Mouse (Mus musculus) liver, embryonic 16.5 days (tissue): Measurements from ENCODE around the gene Glp1r. TPM values are rescaled to one million over a fixed set of nuclear protein-coding genes. Genes with fewer than 3 reads are reported as not detected.

Experiments
- ATAC-seq: fragments of 200-750 bp; cut with Nextera tagmentation; 2 replicates; pipeline ENCODE4 v1.8.0; 2017; ENCODE audit warnings: low read depth, mild to moderate bottlenecking, moderate number of reproducible peaks, moderate library complexity
- H3K27ac ChIP-seq: fragments of 300-500 bp; sonication (generic); 2 replicates; pipeline ENCODE4 v1.5.1; 2014; ENCODE audit warnings: mild to moderate bottlenecking, low read length
- H3K27me3 ChIP-seq: fragments of 300-500 bp; sonication (generic); 2 replicates; pipeline ENCODE4 v1.6.1; 2014; ENCODE audit warnings: low read depth, low read length, mixed read lengths; ENCODE audit not compliant: control insufficient read depth, insufficient read depth
- H3K36me3 ChIP-seq: fragments of 300-500 bp; sonication (generic); 2 replicates; pipeline ENCODE4 v1.6.1; 2014; ENCODE audit warnings: mild to moderate bottlenecking; ENCODE audit not compliant: control insufficient read depth, insufficient read depth
- H3K4me1 ChIP-seq: fragments of 300-500 bp; sonication (generic); 2 replicates; pipeline ENCODE4 v1.6.1; 2014; ENCODE audit warnings: low read depth, low read length, mixed read lengths; ENCODE audit not compliant: control insufficient read depth
- H3K4me2 ChIP-seq: fragments of 300-500 bp; sonication (generic); 2 replicates; pipeline ENCODE4 v1.6.1; 2014; ENCODE audit warnings: low read depth, low read length, mixed read lengths
- H3K4me3 ChIP-seq: fragments of 300-500 bp; sonication (generic); 2 replicates; pipeline ENCODE4 v1.5.1; 2014; ENCODE audit warnings: low read depth, mild to moderate bottlenecking, low read length
- H3K9ac ChIP-seq: fragments of 300-500 bp; sonication (generic); 2 replicates; pipeline ENCODE4 v1.6.1; 2014; ENCODE audit warnings: low read depth, low read length
- H3K9me3 ChIP-seq: fragments of 300-500 bp; sonication (generic); replicated peaks from 2 replicates; pipeline ENCODE4 v1.6.1; 2016; ENCODE audit warnings: low read length; ENCODE audit not compliant: control insufficient read depth
- WGBS: fragments of 180-500 bp; shearing (Covaris S2); extraction: QIAGEN DNeasy Blood & Tissue Kit; methylation state at CpG from one replicate; pipeline ENCODE4 v1.1.7; 2014; ENCODE audit not compliant: insufficient replicate concordance; 5-methylcytosine and 5-hydroxymethylcytosine counted together
- polyA plus RNA-seq: library from polyadenylated mRNA; unstranded; fragments of >200 nt; fragmentation: Nextera tagmentation; extraction: Ambion mirVana; gene quantifications from 2 replicates; pipeline ENCODE4 v1.2.1, GENCODE M21; 2015

Gene Glp1r
- polyA plus RNA-seq, 1 experiment from 2014 or later = not detected

DNA sequence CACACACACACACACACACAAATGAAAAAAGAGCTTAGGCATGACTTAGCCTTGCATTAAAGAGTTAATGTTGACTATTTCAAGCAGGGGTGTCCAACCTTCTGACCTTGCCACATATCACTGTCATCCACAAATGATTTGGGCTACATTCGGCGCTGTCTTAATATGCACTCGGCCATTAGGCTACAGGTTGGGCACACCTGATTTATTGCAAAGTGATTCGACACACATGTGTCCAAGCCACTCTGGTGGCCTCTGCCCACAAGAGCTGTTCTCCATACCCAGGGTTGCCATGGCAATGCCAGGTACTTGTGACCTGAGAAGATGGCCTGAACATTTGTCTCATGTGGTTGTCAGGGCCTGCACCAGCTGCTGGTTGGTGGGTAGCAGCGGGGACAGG is 31.2 kb downstream of the Glp1r start:
- WGBS = 68% methylated on average over 5 of the region's 5 CpGs
- Histone ChIP-seq H3K4me2 (no peak overlapping the region), H3K9ac (no peak overlapping the region), H3K4me3 (no peak overlapping the region), H3K27me3 (no peaks in the 10 kb centered on the region), H3K4me1 (no peaks in the 10 kb centered on the region; the same call in 1 of the 2 replicates), H3K36me3 (no peaks in the 10 kb centered on the region), H3K9me3 (no peaks in the 10 kb centered on the region), H3K27ac (no peak overlapping the region)
- ATAC-seq = no peak

GRCm38 (mm10) chr17:30935301-30935700 is 33.7 kb downstream of the Glp1r start:
- Histone ChIP-seq H3K36me3 (no peaks in the 10 kb centered on the region), H3K27me3 (no peaks in the 10 kb centered on the region), H3K27ac (no peak overlapping the region), H3K4me1 (no peaks in the 10 kb centered on the region; the same call in 1 of the 2 replicates), H3K9me3 (no peaks in the 10 kb centered on the region), H3K9ac (no peak overlapping the region), H3K4me2 (no peak overlapping the region), H3K4me3 (no peak overlapping the region)
- ATAC-seq = no peak
- WGBS = 55% methylated on average over 5 of the region's 5 CpGs

- ATAC-seq = no peak
- H3K27me3 ChIP-seq = no peaks in the 10 kb centered on the region
- no peak overlapping the region for H3K4me2 ChIP-seq
- no peak overlapping the region for H3K9ac ChIP-seq
- H3K4me3 ChIP-seq = no peak overlapping the region
- 41% methylated on average over 9 of the region's 9 CpGs for WGBS
- no peaks in the 10 kb centered on the region for H3K9me3 ChIP-seq
- no peaks in the 10 kb centered on the region for H3K36me3 ChIP-seq
- no peaks in the 10 kb centered on the region for H3K4me1 ChIP-seq
- no peak overlapping the region for H3K27ac ChIP-seq
Observed at GRCm38 (mm10) chr17:30938554-30938953, 36.9 kb downstream of the Glp1r start.

DNA sequence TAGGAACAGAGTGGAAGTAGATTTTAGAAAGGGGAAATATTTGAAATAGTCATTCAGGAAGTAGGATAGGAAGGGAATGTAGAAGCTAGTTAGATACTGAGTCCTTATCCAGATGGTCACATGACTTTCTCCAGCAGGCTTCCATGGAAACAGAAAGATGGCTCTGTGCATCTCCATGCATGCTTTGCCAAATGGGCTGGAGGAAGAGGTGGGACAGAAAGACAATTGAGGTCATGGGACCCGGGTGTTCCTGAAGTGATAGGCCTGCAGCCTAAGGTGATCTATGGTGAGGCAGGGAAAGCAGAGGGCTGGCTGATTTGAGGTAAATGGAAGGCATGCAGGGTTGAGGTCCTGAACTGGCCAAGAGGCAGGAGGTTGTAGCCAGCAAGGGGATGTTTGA is 46.8 kb downstream of the Glp1r start:
- H3K9me3 ChIP-seq = no peaks in the 10 kb centered on the region
- no peaks in the 10 kb centered on the region for H3K36me3 ChIP-seq
- 41% methylated on average over 1 of the region's 1 CpGs for WGBS

DNA sequence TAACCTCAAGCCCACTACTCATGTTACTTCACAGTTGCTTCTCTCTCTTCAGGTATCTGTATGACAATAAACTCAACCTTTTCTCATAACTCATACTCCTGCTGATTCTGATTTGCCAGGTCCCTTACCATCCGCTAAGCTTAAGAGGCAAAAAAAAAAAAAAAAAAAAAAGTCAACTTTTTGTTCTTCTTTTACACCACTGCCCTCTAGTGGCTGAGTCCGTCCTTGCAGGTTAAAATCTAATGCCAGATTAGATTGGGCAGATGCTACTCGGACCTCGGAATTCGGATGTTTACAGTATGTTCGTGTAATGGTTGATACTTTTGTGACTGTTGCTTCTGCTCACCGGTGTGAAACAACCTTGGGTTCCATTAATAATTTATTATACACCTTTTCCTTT is 49.2 kb downstream of the Glp1r start:
- 3% methylated on average over 7 of the region's 7 CpGs for WGBS
- no peak for ATAC-seq
- Histone ChIP-seq H3K4me3 (no peak overlapping the region), H3K9ac (no peak overlapping the region), H3K36me3 (no peaks in the 10 kb centered on the region), H3K27me3 (no peaks in the 10 kb centered on the region), H3K9me3 (no peaks in the 10 kb centered on the region), H3K4me2 (no peak overlapping the region), H3K4me1 (no peaks in the 10 kb centered on the region), H3K27ac (no peak overlapping the region)

More for the DNA sequence above, 46.8 kb downstream of the Glp1r start:
- H3K4me1 ChIP-seq = no peaks in the 10 kb centered on the region
- no peak overlapping the region for H3K27ac ChIP-seq
- no peak overlapping the region for H3K4me3 ChIP-seq
- no peak overlapping the region for H3K9ac ChIP-seq
- no peak overlapping the region for H3K4me2 ChIP-seq
- ATAC-seq = no peak
- no peaks in the 10 kb centered on the region for H3K27me3 ChIP-seq

DNA sequence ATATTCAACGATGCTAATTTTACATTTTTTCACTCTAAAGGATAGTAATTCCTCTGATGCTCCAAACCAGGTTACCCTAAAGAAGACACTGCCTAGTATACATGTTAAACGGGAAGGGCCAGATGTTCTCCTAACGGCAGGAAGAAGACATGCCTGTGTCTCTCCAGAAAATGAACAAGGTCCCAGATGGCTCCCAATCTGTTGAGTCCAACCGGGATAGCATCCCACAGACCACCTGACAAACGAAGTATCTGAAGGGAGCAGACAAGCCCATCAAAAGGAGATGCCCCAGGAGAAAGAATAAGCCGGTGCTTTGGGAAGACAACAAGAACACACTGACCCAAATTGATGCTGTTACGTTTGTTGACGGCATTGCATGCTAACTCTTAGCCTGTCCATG is 50.0 kb downstream of the Glp1r start:
- WGBS = 57% methylated on average over 8 of the region's 8 CpGs

GRCm38 (mm10) chr17:30954340-30954739 is 52.7 kb downstream of the Glp1r start, which contains the start of gene Umodl1:
Gene Umodl1, plus strand, starts transcription at chr17:30954640.
- H3K4me3 ChIP-seq = no peak within 1 kb of the TSS
- H3K9ac ChIP-seq = no peak within 1 kb of the TSS
- H3K27me3 ChIP-seq = no peaks in the 10 kb centered on the region
- ATAC-seq = no peak
- no peaks in the 10 kb centered on the region for H3K36me3 ChIP-seq
- no peak within 1 kb of the TSS for H3K4me2 ChIP-seq
- 38% methylated on average over 10 of the region's 10 CpGs for WGBS
- H3K27ac ChIP-seq = no peak within 1 kb of the TSS
- H3K9me3 ChIP-seq = no peaks in the 10 kb centered on the region
- H3K4me1 ChIP-seq = no peaks in the 10 kb centered on the region

More for the DNA sequence above, 50.0 kb downstream of the Glp1r start:
- Histone ChIP-seq H3K27me3 (no peaks in the 10 kb centered on the region), H3K4me1 (no peaks in the 10 kb centered on the region), H3K9me3 (no peaks in the 10 kb centered on the region), H3K9ac (no peak overlapping the region), H3K4me3 (no peak overlapping the region), H3K27ac (no peak overlapping the region), H3K36me3 (no peaks in the 10 kb centered on the region), H3K4me2 (no peak overlapping the region)
- ATAC-seq = no peak

GRCm38 (mm10) chr17:30961936-30962592 is 60.4 kb downstream of the Glp1r start:
- H3K9me3 ChIP-seq = no peaks in the 10 kb centered on the region
- H3K27me3 ChIP-seq = no peaks in the 10 kb centered on the region
- H3K4me1 ChIP-seq = no peaks in the 10 kb centered on the region
- no peak overlapping the region for H3K9ac ChIP-seq
- no peak overlapping the region for H3K4me3 ChIP-seq
- WGBS = 35% methylated on average over 7 of the region's 7 CpGs
- ATAC-seq = no peak
- H3K4me2 ChIP-seq = no peak overlapping the region
- H3K27ac ChIP-seq = no peak overlapping the region
- H3K36me3 ChIP-seq = no peaks in the 10 kb centered on the region

DNA sequence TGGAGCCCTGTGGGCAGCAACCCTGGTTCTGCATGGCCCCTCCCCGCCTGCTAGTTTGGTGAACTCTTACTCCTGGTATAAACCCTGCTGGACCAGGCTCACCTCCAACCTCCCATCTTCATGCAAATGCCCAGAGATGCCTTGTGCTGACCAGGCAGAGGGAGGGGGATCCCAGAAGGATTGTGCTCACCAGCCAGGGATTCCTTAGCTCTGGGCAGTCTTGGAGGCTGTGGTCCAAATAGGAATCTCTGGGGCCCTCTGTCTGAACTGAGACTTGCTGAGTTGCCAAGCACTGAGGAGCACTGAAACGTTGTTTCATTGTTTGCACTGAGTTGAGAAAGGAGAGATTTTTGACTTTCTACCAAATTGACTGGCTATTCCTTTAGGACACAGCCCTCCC is 61.3 kb downstream of the Glp1r start:
- no peak overlapping the region for H3K9ac ChIP-seq
- no peaks in the 10 kb centered on the region for H3K27me3 ChIP-seq
- H3K4me3 ChIP-seq = no peak overlapping the region
- no peak overlapping the region for H3K4me2 ChIP-seq
- H3K27ac ChIP-seq = no peak overlapping the region
- H3K4me1 ChIP-seq = no peaks in the 10 kb centered on the region
- 20% methylated on average over 2 of the region's 2 CpGs for WGBS
- no peaks in the 10 kb centered on the region for H3K9me3 ChIP-seq
- H3K36me3 ChIP-seq = no peaks in the 10 kb centered on the region
- no peak for ATAC-seq
